Mouse (Mus musculus): ENCODE measurements at regions not wholly inside any gene's neighbourhood (a gene's known extent, or its start where the extent isn't known, plus 50 kb on each side); places are given as distances from the start of the nearest gene placed in this dataset.

DNA sequence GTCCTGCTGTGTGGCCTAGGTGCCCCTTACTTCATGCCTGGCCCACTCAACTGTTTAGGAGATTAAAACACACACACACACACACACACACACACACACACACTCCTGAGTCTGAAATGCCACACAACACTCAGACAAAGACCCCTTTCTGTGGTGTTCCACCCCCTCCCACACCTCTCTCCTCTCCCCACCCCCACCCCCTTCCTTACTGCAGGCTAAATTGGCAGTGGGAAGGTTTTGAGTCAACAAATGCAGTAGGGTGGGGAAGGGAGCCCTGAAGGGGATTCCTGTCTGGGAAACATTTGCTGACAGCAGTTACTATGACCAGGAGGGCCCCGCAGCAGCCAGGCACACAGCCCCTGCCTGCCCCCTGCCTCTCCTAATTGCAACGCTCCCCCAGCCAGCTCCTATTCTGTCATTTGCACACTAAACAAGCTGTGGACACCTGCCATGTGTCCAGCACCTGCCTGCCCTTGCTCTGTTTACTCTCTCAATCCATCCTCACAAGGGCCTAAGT is 69.5 kb downstream of the Ephb3 start:
- no peak overlapping the region for H3K4me2 ChIP-seq (ENCODE audit: low read depth, low read length)
- 6% methylated on average over 2 of the region's 2 CpGs for WGBS

DNA sequence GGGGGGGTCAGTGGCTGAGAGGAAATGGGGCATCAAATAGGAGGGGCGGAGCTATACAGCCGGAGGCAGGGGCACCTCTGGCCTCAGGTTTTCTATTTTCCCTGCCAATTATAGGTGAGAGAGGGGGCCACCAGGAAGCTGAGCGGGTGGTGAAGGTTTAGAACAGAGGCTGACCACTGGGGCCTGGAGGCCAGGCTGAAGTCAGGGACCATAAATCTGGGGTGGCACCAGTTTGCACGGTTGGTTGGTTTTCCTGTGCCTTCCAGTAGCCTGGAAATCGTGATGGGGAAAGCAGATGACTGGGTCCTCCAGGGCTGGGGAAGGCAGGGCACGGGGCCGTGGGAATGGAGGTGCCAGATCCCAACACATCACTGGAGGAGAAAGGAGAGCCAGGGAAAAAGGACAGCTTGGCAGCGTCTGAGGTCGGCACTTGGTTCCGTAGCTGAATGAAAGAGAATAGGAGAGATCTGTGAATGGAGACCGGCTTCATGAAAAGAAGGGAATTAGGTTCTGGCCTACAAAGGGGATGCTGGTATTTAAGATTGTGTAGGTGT is 73.3 kb downstream of the Ephb3 start:
- Histone ChIP-seq H3K4me1 (ENCODE audit: control insufficient read depth, insufficient read depth, low read length) (peaks cover 24% of the 10 kb centered on the region), H3K27ac (ENCODE audit: low read length) (no peak overlapping the region)

More for the DNA sequence above, 69.5 kb downstream of the Ephb3 start:
- Histone ChIP-seq H3K9me3 (replicated peaks; ENCODE audit: control insufficient read depth, low read length) (no peaks in the 10 kb centered on the region), H3K27ac (ENCODE audit: low read length) (peak overlapping the region; percentile 47; the same call in 1 of the 2 replicates), H3K9ac (ENCODE audit: low read length) (0 out of 2 replicates have a peak overlapping the region, but pooled peaks have one; percentile 17), H3K4me3 (replicated peaks; ENCODE audit: low read length) (no peak overlapping the region), H3K27me3 (ENCODE audit: control insufficient read depth, insufficient read depth, low read length) (no peaks in the 10 kb centered on the region), H3K4me1 (ENCODE audit: control insufficient read depth, insufficient read depth, low read length) (peaks cover 28% of the 10 kb centered on the region), H3K36me3 (ENCODE audit: control insufficient read depth, insufficient read depth, low read length) (no peaks in the 10 kb centered on the region)
- peak; percentile 53; the same call in 1 of the 2 replicates for ATAC-seq (ENCODE audit: insufficient read depth, low FRiP score)

DNA sequence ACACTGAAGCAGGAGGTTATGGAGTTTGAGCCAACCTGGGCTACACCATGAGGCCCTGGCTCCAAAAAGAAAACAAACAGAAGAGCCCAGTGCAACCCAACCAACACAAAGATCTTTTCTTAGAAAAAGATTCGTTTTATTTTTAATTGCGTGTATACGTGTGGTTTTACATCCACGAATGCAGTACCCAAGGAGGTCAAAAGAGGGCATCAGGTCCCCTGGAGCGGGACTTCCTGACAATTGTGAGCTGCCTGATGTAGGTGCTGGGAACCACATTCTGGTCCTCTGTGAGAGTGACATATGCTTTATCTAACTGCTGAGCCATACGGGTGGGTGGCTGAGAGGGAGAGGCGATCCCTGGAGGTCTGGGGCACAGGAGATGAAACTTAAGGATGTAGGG is 73.8 kb downstream of the Ephb3 start:
- WGBS, result 95% methylated on average over 7 of the region's 7 CpGs

More for the DNA sequence above, 73.3 kb downstream of the Ephb3 start:
- 83% methylated on average over 11 of the region's 11 CpGs for WGBS
- no peak for ATAC-seq (ENCODE audit: insufficient read depth, low FRiP score)
- H3K4me2 ChIP-seq (ENCODE audit: low read depth, low read length), result no peak overlapping the region
- H3K9me3 ChIP-seq (replicated peaks; ENCODE audit: control insufficient read depth, low read length), result no peaks in the 10 kb centered on the region
- H3K27me3 ChIP-seq (ENCODE audit: control insufficient read depth, insufficient read depth, low read length), result no peaks in the 10 kb centered on the region
- no peak overlapping the region for H3K9ac ChIP-seq (ENCODE audit: low read length)
- H3K36me3 ChIP-seq (ENCODE audit: control insufficient read depth, insufficient read depth, low read length), result no peaks in the 10 kb centered on the region
- H3K4me3 ChIP-seq (replicated peaks; ENCODE audit: low read length), result no peak overlapping the region

DNA sequence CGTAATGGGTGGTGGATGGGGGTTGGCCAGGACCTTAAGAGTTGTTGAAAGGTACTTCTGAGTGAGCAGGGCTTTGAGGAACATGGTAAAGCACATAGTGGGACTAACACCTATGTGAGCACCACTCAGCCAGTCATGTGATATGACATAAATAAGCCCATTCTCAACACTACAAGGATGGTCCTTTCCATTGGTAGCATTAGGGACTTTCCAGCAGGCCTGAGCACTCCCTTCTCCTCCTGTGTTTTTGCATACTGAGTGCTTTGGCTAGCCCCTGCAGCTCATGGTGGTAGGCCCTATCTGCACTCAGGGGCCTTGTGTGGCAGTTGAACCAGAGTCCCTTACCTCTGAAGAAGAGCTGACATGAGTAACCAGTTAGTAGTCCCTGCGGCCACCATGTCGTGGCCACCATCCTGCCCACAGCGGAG is 75.7 kb downstream of the Ephb3 start:
- ATAC-seq (ENCODE audit: insufficient read depth, low FRiP score), result no peak
- H3K4me2 ChIP-seq (ENCODE audit: low read depth, low read length), result no peak overlapping the region
- H3K4me3 ChIP-seq (replicated peaks; ENCODE audit: low read length), result no peak overlapping the region
- WGBS, result 88% methylated on average over 4 of the region's 4 CpGs
- H3K36me3 ChIP-seq (ENCODE audit: control insufficient read depth, insufficient read depth, low read length), result no peaks in the 10 kb centered on the region
- no peak overlapping the region for H3K9ac ChIP-seq (ENCODE audit: low read length)
- H3K27ac ChIP-seq (ENCODE audit: low read length), result no peak overlapping the region
- H3K9me3 ChIP-seq (replicated peaks; ENCODE audit: control insufficient read depth, low read length), result no peaks in the 10 kb centered on the region
- H3K27me3 ChIP-seq (ENCODE audit: control insufficient read depth, insufficient read depth, low read length), result no peaks in the 10 kb centered on the region
- H3K4me1 ChIP-seq (ENCODE audit: control insufficient read depth, insufficient read depth, low read length), result peaks cover 17% of the 10 kb centered on the region; the same call in 1 of the 2 replicates

More for the DNA sequence above, 73.8 kb downstream of the Ephb3 start:
- no peak overlapping the region for H3K4me2 ChIP-seq (ENCODE audit: low read depth, low read length)
- H3K4me1 ChIP-seq (ENCODE audit: control insufficient read depth, insufficient read depth, low read length), result peaks cover 29% of the 10 kb centered on the region
- no peak for ATAC-seq (ENCODE audit: insufficient read depth, low FRiP score)
- H3K9ac ChIP-seq (ENCODE audit: low read length), result no peak overlapping the region
- H3K36me3 ChIP-seq (ENCODE audit: control insufficient read depth, insufficient read depth, low read length), result no peaks in the 10 kb centered on the region
- H3K27me3 ChIP-seq (ENCODE audit: control insufficient read depth, insufficient read depth, low read length), result no peaks in the 10 kb centered on the region
- no peak overlapping the region for H3K27ac ChIP-seq (ENCODE audit: low read length)
- no peak overlapping the region for H3K4me3 ChIP-seq (replicated peaks; ENCODE audit: low read length)
- no peaks in the 10 kb centered on the region for H3K9me3 ChIP-seq (replicated peaks; ENCODE audit: control insufficient read depth, low read length)

DNA sequence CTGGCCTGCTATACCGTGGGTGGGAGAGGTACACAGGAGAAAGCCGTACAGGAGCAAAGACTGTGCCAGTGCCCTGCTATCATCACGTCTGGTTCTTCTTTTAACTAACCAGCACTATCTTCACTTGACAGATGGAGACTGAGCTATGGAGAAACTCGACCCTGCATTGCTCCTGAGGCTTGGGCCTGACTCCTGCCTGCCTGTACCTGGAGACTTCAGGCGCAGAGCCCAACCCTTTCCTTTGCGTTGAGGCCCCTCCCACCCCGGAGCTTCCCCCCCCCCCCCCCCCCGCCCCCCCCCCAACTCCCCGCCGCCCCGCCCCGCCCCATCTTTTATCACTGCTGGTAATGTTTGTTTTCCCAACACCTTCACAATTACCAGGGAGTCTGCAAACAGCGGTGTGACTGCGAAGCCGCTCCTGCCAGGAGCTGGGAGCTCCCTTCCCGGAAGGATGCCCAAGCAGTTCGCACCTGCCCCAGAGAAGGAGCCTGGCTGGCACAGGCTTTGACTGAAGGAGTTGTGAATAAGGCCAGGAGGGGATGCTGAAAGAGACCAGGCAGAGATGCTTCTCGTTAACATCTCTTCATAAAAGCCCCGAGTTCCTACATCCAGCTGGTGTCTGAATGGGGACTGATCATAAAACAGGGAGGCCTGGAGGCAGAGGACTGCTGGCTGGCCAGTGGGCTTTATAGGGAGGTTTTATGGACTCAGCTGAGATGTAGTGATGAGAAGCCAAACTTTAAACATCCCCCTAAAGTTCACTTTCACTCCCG is 77.6 kb downstream of the Ephb3 start:
- no peak overlapping the region for H3K9ac ChIP-seq (ENCODE audit: low read length)
- H3K27me3 ChIP-seq (ENCODE audit: control insufficient read depth, insufficient read depth, low read length), result no peaks in the 10 kb centered on the region
- H3K4me3 ChIP-seq (replicated peaks; ENCODE audit: low read length), result no peak overlapping the region
- no peak overlapping the region for H3K4me2 ChIP-seq (ENCODE audit: low read depth, low read length)
- WGBS, result 17% methylated on average over 14 of the region's 20 CpGs
- peak overlapping the region; percentile 4 for H3K27ac ChIP-seq (ENCODE audit: low read length)
- peak; percentile 49; the same call in 1 of the 2 replicates for ATAC-seq (ENCODE audit: insufficient read depth, low FRiP score)
- H3K9me3 ChIP-seq (replicated peaks; ENCODE audit: control insufficient read depth, low read length), result no peaks in the 10 kb centered on the region
- H3K4me1 ChIP-seq (ENCODE audit: control insufficient read depth, insufficient read depth, low read length), result peaks cover 34% of the 10 kb centered on the region
- H3K36me3 ChIP-seq (ENCODE audit: control insufficient read depth, insufficient read depth, low read length), result no peaks in the 10 kb centered on the region

DNA sequence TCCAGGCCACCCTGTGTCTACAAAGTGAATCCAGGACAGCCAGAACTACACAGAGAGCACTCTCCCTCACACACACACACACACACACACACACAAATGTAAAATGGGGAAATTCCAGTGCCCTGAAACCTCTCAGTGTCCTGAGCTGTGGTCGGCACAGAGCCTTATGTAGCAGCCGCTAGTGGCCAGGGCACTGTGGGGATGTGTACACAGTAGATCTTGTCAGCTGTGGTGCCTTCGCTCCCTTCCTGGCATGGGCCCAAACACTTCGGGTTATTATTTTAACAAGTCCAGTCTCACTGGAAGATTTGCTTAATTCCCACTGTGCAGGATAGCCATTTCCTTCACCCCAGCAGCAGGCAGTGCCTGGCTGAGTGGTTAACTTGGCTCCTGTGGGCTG is 81.5 kb downstream of the Ephb3 start:
- Histone ChIP-seq H3K9ac (ENCODE audit: low read length) (peak overlapping the region; percentile 47; the same call in 1 of the 2 replicates), H3K9me3 (replicated peaks; ENCODE audit: control insufficient read depth, low read length) (0 out of 2 replicates have a peak, but pooled peaks cover 4% of the 10 kb centered on the region), H3K4me2 (ENCODE audit: low read depth, low read length) (no peak overlapping the region), H3K36me3 (ENCODE audit: control insufficient read depth, insufficient read depth, low read length) (no peaks in the 10 kb centered on the region), H3K4me1 (ENCODE audit: control insufficient read depth, insufficient read depth, low read length) (peaks cover 37% of the 10 kb centered on the region), H3K4me3 (replicated peaks; ENCODE audit: low read length) (no peak overlapping the region), H3K27me3 (ENCODE audit: control insufficient read depth, insufficient read depth, low read length) (no peaks in the 10 kb centered on the region), H3K27ac (ENCODE audit: low read length) (peak overlapping the region; percentile 41)
- ATAC-seq (ENCODE audit: insufficient read depth, low FRiP score), result peak; percentile 45; the same call in 1 of the 2 replicates
- WGBS, result 7% methylated on average over 4 of the region's 4 CpGs

GRCm38 (mm10) chr16:21289528-21289927 is 85.0 kb downstream of the Ephb3 start:
- H3K4me3 ChIP-seq (replicated peaks; ENCODE audit: low read length), result no peak overlapping the region
- no peaks in the 10 kb centered on the region for H3K27me3 ChIP-seq (ENCODE audit: control insufficient read depth, insufficient read depth, low read length)
- peaks cover 22% of the 10 kb centered on the region for H3K4me1 ChIP-seq (ENCODE audit: control insufficient read depth, insufficient read depth, low read length)
- H3K27ac ChIP-seq (ENCODE audit: low read length), result no peak overlapping the region
- WGBS, result 55% methylated on average over 7 of the region's 7 CpGs
- no peak overlapping the region for H3K4me2 ChIP-seq (ENCODE audit: low read depth, low read length)
- no peaks in the 10 kb centered on the region for H3K36me3 ChIP-seq (ENCODE audit: control insufficient read depth, insufficient read depth, low read length)
- no peak overlapping the region for H3K9ac ChIP-seq (ENCODE audit: low read length)
- ATAC-seq (ENCODE audit: insufficient read depth, low FRiP score), result peak; percentile 6; the same call in 1 of the 2 replicates
- 0 out of 2 replicates have a peak, but pooled peaks cover 4% of the 10 kb centered on the region for H3K9me3 ChIP-seq (replicated peaks; ENCODE audit: control insufficient read depth, low read length)

GRCm38 (mm10) chr16:21293010-21293409 is 88.5 kb downstream of the Ephb3 start:
- Histone ChIP-seq H3K4me3 (replicated peaks; ENCODE audit: low read length) (no peak overlapping the region), H3K4me1 (ENCODE audit: control insufficient read depth, insufficient read depth, low read length) (peaks cover 24% of the 10 kb centered on the region), H3K27ac (ENCODE audit: low read length) (no peak overlapping the region), H3K4me2 (ENCODE audit: low read depth, low read length) (no peak overlapping the region), H3K9me3 (replicated peaks; ENCODE audit: control insufficient read depth, low read length) (0 out of 2 replicates have a peak, but pooled peaks cover 4% of the 10 kb centered on the region), H3K27me3 (ENCODE audit: control insufficient read depth, insufficient read depth, low read length) (no peaks in the 10 kb centered on the region), H3K36me3 (ENCODE audit: control insufficient read depth, insufficient read depth, low read length) (no peaks in the 10 kb centered on the region), H3K9ac (ENCODE audit: low read length) (no peak overlapping the region)
- 37% methylated on average over 11 of the region's 11 CpGs for whole genome bisulfite sequencing
- no peak for ATAC-seq (ENCODE audit: insufficient read depth, low FRiP score)

DNA sequence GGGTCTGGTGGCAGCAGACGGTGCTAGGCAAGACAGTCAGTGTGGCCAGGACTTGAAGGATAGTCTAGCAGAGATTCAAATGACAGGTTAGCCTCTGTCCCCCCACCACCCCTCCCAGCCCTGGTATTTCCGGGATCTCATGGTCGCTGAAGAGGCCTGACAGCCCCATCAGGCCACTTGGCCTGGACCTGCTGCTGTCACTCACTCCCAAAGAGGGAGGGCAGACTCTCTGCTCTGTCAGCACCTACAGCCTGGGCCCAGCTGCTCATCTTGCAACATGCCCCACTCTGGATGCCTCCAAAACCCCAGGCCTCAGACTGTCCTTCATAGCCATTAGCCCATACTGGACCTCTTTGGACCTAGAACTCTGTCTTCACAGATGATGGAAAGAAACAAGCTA is 89.0 kb downstream of the Ephb3 start:
- no peak for ATAC-seq (ENCODE audit: insufficient read depth, low FRiP score)
- Histone ChIP-seq H3K27me3 (ENCODE audit: control insufficient read depth, insufficient read depth, low read length) (no peaks in the 10 kb centered on the region), H3K36me3 (ENCODE audit: control insufficient read depth, insufficient read depth, low read length) (no peaks in the 10 kb centered on the region), H3K9me3 (replicated peaks; ENCODE audit: control insufficient read depth, low read length) (0 out of 2 replicates have a peak, but pooled peaks cover 4% of the 10 kb centered on the region), H3K4me2 (ENCODE audit: low read depth, low read length) (no peak overlapping the region), H3K4me3 (replicated peaks; ENCODE audit: low read length) (no peak overlapping the region), H3K27ac (ENCODE audit: low read length) (no peak overlapping the region), H3K9ac (ENCODE audit: low read length) (no peak overlapping the region), H3K4me1 (ENCODE audit: control insufficient read depth, insufficient read depth, low read length) (peaks cover 24% of the 10 kb centered on the region)
- 43% methylated on average over 3 of the region's 3 CpGs for WGBS

All from stomach, embryonic 16.5 days (tissue).